Mouse (Mus musculus): Measurements from ENCODE around the gene Mthfd1l. TPM values are rescaled to one million over a fixed set of nuclear protein-coding genes. Genes with fewer than 3 reads are reported as not detected.

Gene Mthfd1l
- total RNA-seq, 1 experiment from 2014 or later, result 7.8 TPM

DNA sequence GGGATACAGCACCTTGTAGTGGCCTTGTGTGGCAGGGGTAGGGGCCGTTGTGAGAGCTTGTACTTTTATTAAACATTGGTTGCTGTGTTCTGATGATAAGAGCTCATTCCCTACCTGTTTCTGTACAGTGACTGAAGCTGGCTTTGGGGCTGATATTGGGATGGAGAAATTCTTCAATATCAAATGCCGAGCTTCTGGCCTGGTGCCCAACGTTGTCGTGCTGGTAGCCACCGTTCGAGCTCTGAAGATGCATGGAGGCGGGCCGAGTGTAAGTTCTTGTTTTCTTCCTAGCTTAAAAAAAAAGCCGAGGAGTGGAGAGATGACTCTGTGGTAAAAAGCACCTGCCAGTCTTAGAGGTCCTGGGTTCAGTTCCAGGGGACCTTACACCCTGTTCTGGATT, 110.7 kb downstream of the Mthfd1l start:
- no peak for DNase-seq

DNA sequence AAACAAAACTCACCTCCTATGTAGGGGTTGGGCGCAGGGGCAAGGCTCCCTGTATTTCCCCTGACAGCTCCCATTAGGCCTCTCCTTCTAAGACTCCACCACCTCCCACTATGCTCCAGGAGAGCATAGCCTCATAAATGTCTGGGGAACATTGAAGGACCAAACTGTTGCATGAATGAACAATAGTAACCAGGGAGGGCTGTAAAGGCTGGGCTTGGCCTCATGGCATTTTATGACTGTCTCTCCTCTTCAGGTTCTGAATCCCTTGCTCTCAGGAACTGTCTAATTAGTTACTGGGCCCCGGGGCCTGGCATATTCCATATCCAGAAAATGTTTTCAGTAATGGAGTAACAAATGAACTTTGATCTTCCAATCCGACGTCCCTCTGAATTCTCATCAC, 112.0 kb downstream of the Mthfd1l start:
- no peak for DNase-seq

DNA sequence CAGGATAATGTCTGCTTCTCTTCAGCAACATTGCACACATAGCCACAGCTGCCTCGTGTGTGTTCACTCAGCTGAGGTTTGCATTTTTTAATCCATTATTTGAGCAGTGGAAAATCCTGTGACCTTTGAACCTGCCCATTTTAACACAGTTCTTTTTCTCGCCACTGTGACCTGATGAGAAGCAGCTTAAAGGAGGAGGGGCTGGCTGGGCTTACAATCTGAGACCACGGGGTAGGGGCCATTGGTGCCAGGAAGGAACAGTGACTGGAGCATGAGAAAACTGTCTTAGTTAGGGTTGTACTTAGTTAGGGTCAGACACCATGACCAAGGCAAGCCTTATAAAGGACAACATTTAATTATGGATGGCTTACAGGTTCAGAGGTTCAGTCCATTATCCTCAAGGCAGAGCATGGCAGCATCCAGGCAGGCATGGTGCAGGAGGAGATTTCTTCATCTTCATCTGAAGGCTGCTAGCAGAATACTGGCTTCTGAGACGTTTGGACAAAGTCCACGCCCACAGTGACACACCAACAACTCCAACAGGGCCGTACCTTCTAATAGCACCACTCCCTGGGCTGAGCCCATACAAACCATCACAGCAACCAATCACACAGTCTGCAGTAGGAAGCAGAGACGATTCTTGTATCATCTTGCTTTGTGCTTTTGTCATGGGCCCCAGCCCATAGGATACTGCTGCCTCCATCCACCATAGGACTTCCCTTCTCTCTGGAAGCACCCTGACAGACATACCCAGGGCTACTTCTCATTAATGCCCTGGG, 112.6 kb downstream of the Mthfd1l start:
- no peak for DNase-seq

DNA sequence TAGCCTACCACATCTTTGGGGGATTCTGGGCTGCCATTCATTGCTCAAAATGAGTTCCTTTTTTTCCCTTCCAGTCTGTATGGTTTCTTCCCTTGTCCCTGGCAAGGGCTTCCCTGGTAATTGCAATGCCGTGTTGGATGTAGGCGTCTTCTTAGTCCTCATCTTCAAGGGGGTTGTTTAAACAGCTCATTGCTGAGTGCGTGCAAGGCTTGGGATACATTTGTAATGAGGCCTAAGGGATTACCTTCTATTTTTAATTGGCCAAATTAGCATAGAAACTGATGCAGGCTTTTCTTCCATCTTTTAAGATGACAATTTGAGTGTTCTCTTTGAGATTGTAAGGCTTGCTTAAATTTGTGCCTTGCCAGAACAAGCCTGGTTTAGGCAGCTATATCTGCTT, 114.6 kb downstream of the Mthfd1l start:
- DNase-seq, result no peak

DNA sequence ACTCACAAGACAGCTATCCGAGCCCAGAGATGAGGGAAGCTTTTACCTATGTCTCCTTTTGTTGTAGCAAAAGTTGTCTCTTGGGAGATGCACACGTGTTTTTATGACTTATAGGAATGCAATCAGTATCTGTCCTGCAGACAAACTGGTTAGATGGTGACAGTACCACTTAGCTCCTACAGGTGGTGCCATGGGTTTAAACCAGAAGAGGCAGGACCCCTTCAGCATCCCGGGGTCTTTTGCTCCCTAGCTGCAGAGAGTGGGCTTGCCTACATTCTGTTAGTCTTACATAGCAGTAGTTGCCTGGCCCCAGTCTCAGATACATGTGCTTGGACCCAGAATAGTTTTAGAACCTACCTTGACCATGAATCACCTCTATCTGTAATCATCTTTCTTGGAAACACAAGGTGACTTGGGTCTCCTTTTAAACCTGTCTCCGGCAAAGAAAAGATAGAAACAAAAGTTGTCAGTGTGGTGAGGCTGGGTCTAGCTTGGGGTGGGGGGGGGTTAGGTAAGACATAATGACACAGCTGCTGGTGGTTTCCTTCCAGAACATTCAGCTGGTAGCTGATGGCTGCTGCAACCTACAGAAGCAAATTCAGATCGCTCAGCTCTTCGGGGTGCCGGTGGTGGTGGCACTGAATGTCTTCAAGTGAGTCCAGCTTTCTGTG, 116.0 kb downstream of the Mthfd1l start:
- peak; percentile 46 for DNase-seq

DNA sequence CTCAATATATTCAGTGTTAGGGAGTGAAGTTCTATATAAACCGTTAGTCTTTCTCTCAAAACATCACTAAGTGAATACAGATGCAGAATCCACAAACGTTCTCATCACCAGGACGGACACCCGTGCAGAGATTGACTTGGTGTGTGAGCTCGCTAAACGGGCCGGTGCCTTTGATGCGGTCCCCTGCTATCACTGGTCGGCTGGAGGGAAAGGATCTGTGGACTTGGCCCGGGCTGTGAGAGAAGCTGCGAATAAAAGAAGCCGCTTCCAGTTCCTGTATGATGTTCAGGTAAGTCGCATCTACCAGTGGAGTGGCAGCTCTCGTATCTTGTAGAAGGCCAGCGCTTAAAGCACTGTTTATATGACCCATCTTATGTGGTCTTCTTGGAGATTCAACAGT, 117.0 kb downstream of the Mthfd1l start:
- DNase-seq, result no peak

DNA sequence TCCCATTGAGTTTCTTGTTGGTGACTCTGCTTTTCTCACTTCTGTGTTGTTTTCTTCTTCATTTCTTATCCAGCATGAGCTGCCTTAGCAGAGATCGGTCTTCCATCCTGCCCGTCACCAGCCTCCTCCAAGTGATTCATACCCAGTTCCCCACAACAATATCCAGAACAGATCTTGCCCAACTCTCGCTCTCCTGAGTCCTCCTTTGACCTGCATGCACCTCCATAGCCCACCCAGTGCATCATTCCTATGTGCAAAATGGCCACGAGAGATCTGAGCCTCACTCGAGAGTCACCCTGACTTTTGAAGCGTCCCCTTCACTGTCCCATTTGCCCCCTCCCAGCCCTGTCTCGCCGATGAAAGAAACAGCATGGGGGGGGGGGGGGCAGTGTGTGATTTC, 120.1 kb downstream of the Mthfd1l start:
- DNase-seq, result no peak

DNA sequence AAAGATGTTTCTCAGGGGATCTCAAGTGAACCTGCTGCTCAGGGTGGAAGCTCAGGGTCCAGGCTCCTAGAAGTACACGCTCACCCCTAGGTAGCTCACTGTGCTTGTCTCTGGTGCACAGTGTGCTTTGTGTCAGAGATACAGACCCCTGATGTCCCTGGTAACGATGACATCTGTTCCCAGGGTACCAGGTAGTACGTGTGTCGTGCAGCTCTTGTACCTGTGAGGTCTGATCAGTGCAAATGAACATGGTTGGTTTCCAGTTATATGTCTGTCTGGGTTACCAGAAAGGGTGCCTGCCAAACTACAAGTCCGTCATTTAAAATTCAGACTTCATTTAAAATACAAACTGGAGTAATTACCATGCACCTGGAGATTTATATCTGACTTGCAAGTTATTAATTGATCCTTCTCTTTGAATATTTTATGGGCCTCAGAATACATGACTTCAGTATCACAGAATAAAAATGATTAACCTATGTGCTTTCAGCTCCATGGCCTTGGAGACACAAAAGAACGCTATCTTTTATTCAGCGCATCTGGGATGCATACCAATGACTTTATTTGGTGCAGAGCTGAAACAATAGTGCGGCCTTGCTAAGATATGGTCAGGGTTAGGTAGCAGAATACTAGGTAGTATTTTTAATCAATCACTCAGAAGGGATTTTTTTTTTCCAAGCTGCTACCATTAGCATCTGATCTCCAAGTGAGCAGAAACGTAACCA, 121.3 kb downstream of the Mthfd1l start:
- DNase-seq, result no peak

DNA sequence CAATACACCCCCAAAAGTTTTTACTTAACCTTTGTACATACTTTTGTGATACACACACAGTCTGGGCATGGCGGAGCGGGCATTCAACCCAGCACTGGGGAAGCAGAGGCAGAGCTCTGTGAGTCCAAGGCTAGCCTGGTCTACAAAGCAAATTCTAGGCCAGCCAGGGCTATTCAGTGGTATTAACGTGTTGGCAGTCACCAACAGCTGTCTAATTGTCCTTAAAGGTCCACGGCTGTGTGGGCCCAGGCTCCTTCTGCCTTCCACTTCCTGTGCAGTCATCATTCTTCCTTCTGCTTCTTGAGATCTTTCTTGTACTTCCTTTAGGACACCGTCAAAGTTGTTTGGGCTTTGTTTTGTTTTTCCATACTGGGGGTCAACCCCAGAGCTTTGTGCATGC, 123.2 kb downstream of the Mthfd1l start:
- DNase-seq, result no peak

DNA sequence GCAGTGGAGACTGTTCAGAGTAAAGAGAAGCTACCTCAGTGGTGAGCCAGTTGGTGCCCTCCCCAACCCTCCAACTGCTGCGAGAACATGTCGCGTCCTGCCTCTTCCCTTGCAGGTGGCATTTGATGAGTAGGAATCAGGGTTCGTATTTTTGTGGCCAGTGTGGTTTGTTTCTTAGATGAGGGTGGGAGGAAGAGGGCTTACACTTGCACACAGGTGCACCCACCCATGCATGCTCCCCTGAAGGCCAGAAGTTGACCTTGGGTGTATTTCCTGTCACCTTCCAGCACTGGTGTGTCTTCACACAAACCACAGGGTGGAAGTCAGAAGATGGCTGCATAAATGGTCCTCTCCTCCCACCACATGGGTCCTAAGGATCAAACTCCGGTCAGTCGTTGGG, 127.1 kb downstream of the Mthfd1l start:
- no peak for DNase-seq

DNA sequence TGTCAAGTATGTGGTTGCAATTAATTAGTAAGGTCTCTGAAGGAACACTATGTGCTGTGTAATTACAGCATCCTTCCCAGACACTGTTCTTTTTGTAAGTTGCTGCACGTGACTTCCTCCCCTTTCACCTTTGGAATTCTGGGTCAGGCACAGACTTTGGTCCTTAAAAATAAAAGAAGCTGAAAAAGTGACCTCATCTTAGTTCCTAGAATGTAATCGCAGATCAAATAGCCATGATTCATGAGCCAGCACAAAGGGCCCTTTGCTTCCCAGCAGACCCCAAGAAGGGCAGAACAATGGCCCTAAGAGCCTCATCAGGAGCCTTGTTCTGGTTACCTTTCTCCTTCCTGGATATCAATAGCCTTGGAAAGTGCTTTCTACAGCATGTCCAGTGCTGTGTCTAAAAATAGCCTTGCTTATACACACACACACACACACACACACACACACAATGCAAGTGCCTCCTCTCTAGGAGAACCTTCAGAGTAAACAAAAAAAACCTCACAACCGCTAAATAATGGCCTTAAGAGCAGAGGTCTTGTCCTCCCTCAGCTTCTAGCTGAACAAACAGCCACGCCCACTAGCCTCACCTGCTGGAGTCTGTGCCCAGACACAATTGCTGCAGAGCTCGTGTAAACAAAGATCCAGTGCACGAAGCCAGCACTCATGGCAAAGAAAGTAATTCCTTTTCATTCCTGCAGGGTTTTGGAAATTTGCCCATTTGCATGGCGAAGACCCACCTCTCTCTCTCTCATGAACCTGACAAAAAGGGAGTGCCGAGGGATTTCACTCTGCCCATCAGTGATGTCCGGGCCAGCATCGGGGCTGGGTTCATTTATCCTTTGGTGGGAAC, 133.0 kb downstream of the Mthfd1l start:
- no peak for DNase-seq

DNA sequence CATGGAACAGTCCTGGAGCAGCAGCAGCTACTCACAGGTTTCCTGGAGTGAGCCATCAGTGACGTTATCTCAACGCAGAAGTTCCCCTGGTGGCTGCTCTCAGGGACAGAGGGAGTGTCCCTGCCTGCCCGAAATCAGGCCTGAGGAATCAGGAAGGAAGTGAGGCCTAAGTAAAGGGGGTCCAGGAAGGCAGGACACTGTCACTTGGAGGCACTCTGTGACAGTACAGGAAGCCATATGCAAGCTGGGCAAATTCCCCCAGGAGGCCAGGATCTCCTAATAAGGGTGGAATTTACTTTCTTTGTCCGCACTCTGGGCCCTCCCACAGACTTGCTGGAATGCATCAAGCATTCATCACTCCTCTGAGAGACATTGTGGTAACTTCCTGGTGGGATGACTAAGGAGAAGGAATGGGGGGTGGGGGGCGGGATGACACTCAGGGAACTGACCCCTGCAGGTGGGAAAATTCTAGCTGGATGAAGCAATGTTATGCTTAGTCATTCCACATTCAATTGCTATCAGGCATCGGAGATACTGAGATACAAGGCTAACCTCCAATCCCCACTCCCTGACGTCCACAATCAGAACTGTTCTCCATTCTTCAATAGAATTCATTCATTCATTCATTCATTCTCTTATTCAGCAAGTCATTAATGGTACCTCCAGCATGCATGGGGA, 134.9 kb downstream of the Mthfd1l start:
- peak; percentile 68 for DNase-seq

DNA sequence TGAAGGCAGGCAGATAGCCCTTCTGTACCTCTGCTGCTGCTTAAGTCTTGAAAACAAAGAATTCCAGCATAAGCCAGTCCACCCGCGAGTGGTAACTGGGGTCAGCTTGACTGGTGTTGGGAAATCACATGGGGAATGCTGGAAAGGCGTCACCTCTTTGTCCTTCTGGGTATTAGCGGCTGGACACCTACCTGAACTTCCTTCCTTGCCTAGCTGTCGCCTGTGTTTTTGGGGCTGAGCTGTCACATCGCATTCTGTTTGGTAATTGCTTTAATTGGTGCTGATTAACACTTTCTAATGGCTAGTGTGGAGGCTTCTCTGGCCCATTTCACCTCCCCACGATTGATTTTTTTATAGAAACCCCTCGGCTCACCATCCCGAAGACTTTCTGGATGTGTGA, 135.5 kb downstream of the Mthfd1l start:
- DNase-seq, result no peak

DNA sequence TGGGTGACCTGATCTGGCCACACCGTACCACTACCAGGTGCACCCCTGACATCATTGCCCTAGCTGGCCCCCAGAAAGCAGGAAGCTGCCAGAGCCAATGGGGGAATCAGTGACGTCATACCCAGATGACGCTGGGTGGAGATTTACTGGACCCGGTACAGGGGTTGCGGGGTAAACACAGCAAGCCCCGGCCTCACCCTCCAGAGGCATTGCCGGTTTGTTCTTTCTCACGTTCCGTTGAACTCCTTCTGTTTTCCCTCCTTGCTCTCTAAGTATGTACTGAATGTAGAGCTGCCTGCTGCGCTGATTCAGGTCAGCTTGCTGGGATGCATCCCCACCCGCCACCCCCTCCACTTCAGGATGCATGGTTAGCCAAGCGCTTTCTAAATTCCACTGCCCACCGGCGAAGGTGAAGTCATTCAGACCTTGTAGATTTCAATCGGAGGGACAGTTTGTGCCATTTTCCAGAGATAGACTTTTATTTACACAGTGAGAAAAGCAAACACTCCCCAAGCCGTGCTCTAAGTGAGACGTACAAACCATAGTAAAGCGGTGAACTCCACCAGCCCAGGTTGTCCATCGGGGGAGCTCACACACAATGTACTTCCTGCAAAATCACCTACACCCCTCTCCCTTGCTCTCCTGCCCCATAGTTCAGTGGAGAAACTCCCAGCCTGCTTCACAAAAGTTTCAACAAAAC, 138.3 kb downstream of the Mthfd1l start:
- no peak for DNase-seq

DNA sequence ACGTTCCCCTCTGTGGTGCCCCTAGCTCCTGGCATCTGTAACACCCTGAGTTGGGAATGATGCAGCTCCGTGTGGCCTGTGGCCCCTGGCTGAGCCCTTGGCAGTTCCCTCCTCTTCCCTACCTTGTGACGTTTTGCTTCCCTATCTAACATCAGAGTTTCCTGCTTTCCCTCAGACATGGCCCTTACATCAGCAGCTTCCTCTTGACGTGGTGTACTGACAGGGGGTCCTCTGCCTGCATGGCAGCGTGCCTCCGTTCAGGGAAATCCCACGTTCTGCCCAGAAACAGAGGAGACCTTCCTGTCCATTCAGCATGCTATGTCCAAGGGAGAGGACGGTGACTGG, 138.8 kb downstream of the Mthfd1l start:
- DNase-seq, result no peak

DNA sequence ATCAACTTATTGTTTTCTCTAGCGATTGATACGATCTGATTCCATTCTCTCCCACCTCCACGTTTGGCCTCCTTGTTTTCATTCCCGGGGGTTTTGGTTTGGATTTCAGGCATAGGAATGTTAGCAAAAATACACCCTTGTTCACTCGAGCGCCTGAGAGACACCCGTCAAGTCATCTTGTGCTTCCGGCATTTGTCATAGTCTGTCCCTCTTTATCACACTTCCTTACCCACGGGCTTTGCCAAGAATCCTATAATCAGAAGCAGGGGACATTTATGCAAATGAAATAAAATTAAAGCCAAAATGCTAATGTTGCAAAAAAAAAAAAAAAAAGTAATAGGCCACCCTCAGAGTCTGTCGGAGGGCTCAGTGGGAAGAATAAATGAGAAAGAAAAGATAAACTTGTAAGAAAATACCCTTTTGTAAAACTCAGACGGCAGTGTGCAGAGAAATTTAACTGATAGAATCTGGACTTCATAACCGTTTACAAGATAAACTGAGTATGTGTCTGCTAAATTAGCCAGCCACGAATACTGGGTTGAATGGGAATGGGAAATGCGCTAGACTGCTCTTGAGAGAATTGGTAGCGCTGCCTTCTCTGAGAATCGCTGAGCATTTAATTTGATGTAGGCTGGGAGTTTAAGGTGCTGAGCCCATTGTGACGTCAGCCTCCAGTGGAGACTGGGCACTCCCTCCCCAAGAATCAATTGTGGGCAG, 139.9 kb downstream of the Mthfd1l start:
- no peak for DNase-seq

DNA sequence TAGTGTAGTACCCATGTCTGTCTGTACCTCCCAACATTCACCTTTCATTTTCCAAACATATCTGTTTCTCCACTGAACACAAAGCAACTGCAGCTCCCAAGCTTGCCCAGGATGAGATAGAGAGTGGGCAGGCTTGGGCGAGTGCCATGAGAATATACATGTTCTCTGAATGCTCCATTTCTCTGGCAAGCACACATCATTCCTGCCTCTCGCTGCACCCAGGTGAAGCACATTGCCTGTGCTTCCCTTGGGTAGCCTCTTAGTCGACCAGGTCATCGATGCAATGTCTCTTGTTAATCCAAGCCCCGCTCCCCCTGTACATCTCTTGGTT, 140.4 kb downstream of the Mthfd1l start:
- no peak for DNase-seq

DNA sequence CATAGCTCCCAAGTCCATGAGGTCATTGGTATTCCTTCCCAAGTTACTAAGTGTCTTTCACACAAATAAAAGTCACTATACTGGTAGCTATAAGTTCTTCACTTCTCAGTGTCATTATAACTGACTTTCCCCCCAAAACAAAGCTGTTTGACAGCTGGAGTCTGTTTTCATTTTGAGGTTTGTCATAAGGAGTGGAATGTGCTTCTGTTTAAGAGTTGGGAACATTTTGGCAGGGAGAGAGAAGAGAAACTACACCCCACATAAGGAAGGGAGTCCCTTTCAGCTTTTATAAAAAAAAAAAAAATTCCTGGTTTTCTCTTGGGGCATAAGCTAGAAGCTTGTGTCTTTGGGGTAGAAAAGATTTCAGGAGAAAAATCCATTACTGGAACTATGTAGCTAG, 143.7 kb downstream of the Mthfd1l start:
- DNase-seq, result no peak

DNA sequence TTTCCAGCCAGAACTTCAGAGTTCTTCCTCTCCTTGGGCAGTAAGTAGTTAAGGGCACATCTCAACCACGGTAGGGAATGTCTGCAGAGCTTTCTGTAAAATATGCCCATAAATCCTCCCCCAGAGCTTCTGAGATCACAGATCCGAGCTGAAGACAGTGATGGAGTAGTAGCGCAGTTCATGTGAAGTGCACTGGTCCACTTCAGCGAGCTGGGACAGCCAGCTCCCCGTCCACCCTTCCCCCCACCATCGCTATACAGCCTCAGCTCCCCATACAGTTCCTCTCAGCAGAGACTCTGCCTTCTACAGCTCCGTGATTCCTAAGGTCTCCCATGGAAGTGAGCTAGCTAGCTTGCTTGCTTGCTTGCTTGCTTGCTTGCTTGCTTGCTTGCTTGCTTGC, 144.2 kb downstream of the Mthfd1l start:
- DNase-seq, result no peak

DNA sequence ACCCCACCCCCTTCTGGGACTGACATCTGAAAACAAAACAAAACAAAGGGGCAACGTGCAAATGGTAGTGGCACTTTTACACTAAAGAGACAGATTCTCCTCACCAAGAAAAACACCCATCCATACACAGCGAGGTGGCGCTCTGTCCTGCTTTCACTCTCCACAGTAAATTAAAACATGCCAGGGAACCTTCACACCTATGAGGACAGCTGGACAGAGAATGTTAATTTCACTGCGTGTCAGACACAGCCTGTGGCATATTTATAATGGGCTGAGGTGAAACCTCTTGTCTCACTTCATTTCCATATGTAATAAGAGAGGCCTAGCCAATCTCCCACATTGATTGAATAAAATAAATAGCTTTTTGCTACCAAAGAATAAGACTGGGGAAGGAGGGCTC, 146.4 kb downstream of the Mthfd1l start:
- DNase-seq, result no peak

DNA sequence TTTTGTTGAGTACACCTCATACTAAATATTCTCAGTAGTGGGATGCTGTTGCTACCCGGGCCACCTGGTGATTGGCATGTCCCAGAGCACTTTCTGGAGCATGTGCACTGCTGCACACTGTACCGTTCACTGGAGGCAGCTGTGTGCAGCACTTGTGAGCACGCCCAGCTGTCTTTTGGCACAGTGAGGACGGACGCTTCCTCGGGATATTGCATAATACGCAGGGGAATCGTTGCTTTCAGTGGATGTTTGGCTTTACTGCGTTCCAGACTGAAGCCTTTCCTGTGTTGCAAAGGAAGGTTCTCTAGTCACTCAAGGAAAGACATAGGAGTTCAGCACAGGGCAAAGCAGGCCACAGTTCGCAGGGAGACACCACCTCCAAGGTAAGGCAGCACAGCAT, 147.8 kb downstream of the Mthfd1l start:
- peak; percentile 64 for DNase-seq
